Mouse (Mus musculus): ENCODE data around the gene Mei1.

Gene Mei1

DNA sequence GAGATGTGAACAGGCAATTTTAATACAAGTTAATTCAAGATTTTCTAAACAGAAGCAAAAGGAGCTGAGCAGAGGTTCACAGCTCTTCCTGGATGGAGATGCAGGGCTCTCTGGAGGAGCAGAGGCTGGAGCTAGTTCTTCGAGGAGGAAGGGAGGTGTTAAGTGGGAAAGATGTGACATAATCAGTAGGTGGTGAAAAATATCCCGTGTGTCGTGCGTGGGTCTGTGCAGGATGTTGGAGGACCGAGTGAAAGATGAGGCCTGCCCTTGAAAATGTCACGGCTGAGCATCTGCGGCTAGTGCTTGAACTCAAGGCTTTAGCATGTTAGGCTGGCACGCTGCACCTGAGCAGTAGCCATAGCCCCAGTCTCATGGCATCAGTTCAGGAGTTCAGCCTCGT, 15.8 kb downstream of the Mei1 start:
- no peak for DNase-seq (ENCODE audit: low read depth, low spot score)

DNA sequence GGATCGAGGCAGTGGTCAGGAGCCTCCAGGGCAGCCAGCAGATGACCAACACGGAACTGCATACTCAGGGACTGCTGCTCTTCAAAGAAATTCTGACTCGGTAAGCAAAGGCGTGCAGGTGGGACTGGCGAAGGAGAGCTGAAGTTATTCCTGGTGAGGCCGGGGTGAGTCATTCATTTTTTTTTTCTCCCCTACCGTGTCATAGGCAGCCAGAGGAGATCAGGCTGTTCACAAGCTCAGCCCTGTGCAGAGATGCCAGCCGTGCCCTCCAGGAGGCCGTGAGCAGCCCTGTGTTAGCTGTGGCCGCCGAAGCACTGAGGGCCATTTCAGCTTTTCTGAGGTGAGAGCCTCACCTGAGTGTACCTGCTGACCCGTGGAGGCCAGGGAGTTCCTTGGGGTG, 16.3 kb downstream of the Mei1 start:
- DNase-seq (ENCODE audit: low read depth, low spot score), result peak; percentile 65

DNA sequence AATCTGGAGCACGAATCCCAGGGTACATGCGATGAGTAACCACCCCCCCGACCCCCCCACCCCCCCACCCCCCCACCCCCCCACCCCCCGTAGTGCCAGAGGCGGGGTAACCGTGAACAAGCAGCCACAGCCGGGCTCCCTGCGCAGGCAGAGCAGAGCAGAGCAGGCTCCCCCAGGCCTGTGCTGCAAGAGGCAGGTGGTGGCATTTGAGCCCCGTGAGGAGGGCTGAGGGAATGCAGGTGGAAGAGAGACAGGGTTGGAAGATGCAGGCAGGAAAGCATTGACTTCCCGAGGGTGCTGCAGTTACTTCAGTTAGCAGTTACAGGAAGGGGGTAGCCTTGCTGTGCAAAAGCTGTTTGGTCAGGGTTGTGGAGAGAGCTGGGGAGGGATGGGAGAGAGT, 17.5 kb downstream of the Mei1 start:
- peak; percentile 11 for DNase-seq (ENCODE audit: low read depth, low spot score)

GRCm38 (mm10) chr15:82091061-82091460, 21.3 kb downstream of the Mei1 start:
- peak; percentile 17 for DNase-seq (ENCODE audit: low read depth, low spot score)

DNA sequence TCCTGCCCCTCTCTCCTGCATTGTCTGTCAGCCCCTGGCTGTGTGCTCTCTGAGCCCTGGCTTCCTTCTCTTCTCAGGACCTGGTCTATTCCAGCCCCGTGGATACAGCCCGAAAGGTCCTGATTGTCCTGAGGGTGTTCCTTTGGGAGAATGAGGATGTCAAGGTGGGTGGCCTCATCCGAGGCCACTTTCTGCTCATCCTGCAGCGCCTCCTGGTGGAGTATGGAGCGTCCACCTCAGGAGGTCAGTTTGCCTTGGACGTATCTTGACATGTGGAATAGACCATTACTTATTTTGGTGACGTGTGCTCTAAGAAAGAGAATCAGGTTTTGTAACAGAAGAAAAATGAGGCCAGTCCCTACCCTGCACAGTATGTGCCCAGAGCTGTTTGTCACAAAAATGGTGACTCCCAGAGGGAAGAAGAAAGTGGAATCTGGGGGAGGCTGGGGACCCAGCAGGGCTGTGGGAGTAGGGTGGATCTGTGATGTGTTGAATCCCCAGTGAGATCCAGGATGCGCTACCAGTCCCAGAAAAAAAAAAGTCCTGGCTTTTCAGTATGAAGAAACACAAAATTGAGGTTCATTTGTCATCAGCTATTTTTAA, 37.3 kb downstream of the Mei1 start:
- DNase-seq (ENCODE audit: low read depth, low spot score), result peak; percentile 57

DNA sequence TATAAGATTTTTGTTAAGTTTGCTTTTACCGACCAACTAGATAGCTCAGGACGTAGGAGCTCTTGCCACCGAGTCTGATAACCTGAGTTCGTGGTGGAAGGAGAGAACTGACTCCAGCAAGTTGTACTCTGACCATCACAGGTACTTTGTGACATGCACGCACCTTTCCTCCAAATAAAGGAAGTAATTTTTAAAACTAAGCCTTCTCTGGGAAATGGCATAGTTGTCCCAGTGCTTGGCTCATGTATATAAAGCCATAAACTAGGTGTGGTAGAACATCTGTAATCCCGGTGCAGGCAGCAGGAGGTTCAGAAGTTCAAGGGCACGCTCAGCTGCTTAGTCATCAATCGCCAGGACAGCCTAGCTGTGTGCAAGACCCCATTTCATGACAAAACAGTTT, 50.7 kb downstream of the Mei1 start:
- no peak for DNase-seq (ENCODE audit: low read depth, low spot score)

GRCm38 (mm10) chr15:82126690-82127089, 56.9 kb downstream of the Mei1 start:
- peak; percentile 37 for DNase-seq (ENCODE audit: low read depth, low spot score)

GRCm38 (mm10) chr15:82127426-82128374, 57.9 kb downstream of the Mei1 start, which contains the start of gene Ccdc134:
Gene Ccdc134, plus strand, starts transcription at chr15:82127922.
- peak; percentile 89 for DNase-seq (ENCODE audit: low read depth, low spot score)

DNA sequence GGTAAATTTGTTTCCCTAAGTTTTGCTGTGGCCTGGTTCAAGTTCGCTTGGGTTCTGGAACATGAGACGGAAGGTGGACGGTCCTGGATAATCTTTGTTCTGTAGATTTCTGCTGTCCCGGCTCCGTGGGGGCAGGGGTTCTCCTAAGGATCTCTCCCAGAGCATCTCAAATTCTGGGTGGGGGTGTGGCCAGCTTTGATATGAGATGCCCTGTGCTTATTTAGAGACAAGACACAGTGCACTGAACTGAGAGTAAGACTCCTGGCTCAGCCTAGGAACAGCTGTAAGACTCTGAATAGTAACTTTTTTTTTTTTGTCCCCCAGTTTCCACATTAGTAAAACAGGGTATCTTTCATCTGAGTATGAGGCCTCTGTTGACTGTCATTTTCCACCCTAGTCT, 58.6 kb downstream of the Mei1 start:
- DNase-seq (ENCODE audit: low read depth, low spot score), result peak; percentile 24

GRCm38 (mm10) chr15:82130599-82130998, 60.8 kb downstream of the Mei1 start:
- DNase-seq (ENCODE audit: low read depth, low spot score), result no peak

DNA sequence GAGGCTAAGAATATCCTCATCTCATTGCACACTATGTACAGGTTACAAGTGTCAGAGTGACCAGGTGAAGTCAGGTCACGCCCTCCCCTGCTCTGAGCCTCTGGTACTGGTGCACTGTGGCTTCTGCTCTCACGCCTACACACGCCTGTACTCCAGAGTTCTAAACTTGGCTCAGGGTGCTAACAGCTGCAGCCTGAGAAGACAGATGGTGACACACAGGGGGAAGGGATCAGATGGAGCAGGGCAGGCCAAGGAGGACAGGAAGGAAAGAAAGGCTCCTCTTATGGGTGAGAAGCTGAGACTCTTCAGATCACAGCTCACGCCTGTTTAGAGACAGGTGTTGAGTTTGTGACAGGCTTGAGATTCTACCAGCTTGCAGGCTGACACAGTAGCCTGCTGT, 65.6 kb downstream of the Mei1 start:
- DNase-seq (ENCODE audit: low read depth, low spot score), result no peak

GRCm38 (mm10) chr15:82138565-82138964, 68.8 kb downstream of the Mei1 start:
- peak; percentile 79 for DNase-seq (ENCODE audit: low read depth, low spot score)

- DNase-seq (ENCODE audit: low read depth, low spot score), result peak; percentile 61
Measured at GRCm38 (mm10) chr15:82139196-82139595, 69.4 kb downstream of the Mei1 start.

DNA sequence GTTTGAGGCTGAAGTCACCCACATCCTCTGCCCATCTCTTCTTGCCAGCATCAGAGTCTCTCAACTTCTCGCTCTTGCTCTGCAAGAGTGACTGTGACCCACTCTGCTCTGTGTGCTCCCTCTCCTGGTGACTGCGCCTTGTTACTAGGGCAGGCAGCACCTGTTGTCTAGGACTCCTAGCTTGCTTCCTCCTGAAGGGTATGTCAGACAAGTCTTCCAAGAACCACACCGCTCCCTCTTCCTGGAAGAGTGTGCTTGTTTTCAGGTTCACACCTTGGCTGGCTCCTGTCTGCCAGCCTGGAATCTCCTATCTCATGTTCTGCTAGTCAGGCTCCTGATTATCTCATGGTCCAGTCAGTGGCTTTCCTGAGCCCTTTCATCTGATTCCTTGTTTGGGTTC, 70.6 kb downstream of the Mei1 start:
- no peak for DNase-seq (ENCODE audit: low read depth, low spot score)

GRCm38 (mm10) chr15:82144157-82144556, 74.4 kb downstream of the Mei1 start:
- no peak for DNase-seq (ENCODE audit: low read depth, low spot score)

GRCm38 (mm10) chr15:82145408-82145807, 75.6 kb downstream of the Mei1 start:
- DNase-seq (ENCODE audit: low read depth, low spot score), result no peak

DNA sequence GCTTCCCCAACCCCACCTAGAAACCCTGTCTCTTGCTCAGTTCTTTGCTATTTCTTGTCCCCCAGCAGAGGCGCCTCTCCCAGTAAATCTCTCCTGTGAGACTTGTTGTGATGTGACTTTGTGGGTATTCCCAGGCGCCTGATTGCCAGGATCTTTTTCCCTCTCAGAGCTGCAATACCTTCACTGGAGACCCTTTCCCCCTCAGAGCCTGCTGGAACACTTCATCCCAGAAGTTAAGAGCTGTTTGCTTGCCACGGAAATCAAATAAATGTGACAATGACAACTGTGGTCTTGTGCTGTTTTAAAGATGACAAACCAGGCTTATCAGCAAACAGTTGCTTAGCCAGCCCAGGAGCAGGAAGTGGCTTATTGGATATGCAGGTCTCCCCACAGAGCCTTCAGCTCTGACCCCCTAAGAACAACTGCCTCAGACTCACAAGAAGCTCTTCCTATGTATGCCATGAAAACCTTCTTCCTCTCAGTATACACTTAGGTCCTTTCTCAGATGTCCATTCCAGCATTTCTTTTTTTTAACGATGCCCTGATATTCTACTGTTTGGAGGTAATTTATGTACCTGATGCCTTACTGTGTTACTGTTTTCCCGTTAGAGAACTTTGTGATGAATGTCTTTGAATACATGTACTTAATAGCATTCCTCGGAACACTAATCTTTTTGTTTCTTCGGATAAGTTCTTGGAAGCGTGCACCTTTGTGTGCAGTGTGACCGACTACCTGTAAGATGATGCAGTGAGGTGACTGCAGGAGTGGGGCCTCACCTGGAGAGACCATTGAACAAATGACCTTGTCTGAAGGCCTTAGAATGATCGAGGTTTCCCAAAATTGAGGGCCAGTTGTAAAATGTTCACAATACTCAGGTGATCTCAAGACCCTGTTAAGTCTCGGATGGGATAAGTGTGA, 76.3 kb downstream of the Mei1 start:
- DNase-seq (ENCODE audit: low read depth, low spot score), result peak; percentile 32

DNA sequence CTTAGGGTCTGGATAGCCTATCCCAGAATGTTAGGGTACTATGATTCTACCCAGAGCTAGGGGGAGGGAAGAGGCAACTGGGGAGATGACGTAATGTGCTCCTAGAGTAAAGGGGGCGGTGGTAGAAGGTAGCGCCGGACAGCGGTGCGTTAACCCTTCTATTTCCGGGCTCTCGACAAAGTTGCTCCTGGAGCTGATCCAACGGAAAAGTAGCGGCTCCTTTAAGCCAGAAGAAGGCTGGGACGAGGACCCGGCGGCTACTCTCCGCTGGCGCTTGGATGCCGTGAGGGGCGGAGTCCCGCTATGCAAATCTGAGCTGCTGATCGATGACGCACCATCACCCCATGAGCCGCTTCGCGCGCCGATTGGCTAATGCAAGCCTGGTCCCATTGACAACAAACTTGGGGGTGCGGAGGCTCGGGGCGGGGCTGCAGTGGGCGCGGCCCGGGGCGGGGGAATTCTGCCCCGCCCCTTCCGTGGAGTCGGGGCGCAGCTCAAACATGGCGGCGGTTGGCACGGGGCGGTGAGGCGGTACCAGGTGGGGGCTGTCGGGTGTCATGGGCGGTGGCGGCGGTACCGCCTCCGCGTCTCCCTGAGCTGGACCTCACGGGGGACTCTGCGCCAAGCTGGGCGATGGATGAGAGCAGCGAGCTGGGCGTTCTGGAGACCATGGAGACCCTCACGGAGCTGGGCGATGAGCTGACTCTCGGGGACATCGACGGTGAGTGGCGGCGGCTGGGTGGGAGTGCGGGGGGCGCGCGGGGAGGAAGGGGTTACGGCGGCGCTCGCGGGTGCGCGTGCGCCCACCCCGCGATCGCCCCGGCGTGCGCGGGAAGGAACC, 77.2 kb downstream of the Mei1 start, which contains the start of gene Srebf2:
Srebf2 (plus strand) TSS at position 412 of the 841 bp plus-strand sequence.
- DNase-seq (ENCODE audit: low read depth, low spot score), result peak; percentile 99

DNA sequence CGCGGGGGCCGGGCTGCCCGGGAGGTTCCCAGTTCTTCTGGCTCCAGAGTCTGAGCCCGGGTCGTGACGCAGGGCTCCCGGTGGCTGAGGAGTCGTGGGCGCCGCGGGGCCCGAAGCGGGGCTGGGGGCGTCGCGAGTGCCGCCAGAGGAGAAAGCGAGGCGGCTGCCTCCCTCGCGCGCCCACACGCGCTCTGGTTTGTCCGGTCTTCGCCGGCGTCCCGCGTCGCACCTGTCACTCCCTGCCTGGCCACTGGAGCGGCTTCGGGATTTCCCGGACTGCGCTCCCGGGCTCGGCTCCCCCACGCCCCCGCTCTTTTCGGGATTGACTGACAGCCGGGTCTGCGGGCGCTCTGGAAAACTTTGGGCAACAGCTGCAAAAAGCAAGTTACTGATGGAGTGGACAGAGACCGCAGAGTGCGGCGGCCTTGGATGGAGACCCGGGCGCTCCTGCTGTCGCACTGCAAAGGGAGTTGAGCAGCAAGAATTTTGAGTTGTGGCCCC, 77.9 kb downstream of the Mei1 start:
- peak; percentile 73 for DNase-seq (ENCODE audit: low read depth, low spot score)

GRCm38 (mm10) chr15:82148510-82148911, 78.7 kb downstream of the Mei1 start:
- DNase-seq (ENCODE audit: low read depth, low spot score), result no peak

DNA sequence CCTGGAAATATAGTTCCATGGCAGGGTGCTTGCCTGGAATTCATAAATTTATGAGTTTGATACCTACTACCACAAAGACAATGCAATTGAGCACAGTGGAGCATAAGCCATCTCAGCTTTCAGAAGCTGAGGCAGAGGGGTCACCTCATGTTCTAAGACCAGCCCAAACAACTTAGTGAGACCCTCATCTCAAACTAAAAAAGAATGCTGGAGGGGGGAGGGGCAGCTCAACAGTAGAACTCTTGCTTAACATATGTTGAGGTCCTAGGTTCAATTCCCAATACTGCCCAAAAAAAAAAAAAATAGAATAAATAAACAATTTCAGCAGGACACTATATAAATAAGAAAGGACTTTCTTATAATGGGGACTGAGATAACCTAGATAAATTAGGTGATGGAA, 80.2 kb downstream of the Mei1 start:
- no peak for DNase-seq (ENCODE audit: low read depth, low spot score)
